Mouse (Mus musculus) neural tube, embryonic 12.5 days (tissue): ENCODE measurements at regions not wholly inside any gene's neighbourhood (a gene's known extent, or its start where the extent isn't known, plus 50 kb on each side); places are given as distances from the start of the nearest gene placed in this dataset.

Source experiments
- ATAC-seq: fragments of 200-750 bp; cut with Nextera tagmentation; 2 replicates; pipeline ENCODE4 v1.8.0; 2017; ENCODE audit warnings: low read depth, mild to moderate bottlenecking, moderate TSS enrichment, moderate library complexity; ENCODE audit not compliant: low FRiP score
- H3K27ac ChIP-seq: fragments of 300-500 bp; sonication (generic); 2 replicates; pipeline ENCODE4 v1.5.1; 2016
- H3K27me3 ChIP-seq: fragments of 300-500 bp; sonication (generic); replicated peaks from 2 replicates; pipeline ENCODE4 v1.6.1; 2016; ENCODE audit warnings: mild to moderate bottlenecking
- H3K36me3 ChIP-seq: fragments of 300-500 bp; sonication (generic); 2 replicates; pipeline ENCODE4 v1.6.1; 2016; ENCODE audit warnings: mild to moderate bottlenecking
- H3K4me1 ChIP-seq: fragments of 300-500 bp; sonication (generic); 2 replicates; pipeline ENCODE4 v1.6.1; 2016
- H3K4me2 ChIP-seq: fragments of 300-500 bp; sonication (generic); replicated peaks from 2 replicates; pipeline ENCODE4 v1.6.1; 2016; ENCODE audit warnings: mild to moderate bottlenecking
- H3K4me3 ChIP-seq: fragments of 300-500 bp; sonication (generic); 2 replicates; pipeline ENCODE4 v1.5.1; 2016
- H3K9ac ChIP-seq: fragments of 300-500 bp; sonication (generic); 2 replicates; pipeline ENCODE4 v1.6.1; 2016; ENCODE audit warnings: mild to moderate bottlenecking
- H3K9me3 ChIP-seq: fragments of 300-500 bp; sonication (generic); 2 replicates; pipeline ENCODE4 v1.6.1; 2016; ENCODE audit warnings: mild to moderate bottlenecking
- WGBS: fragments of 180-500 bp; shearing (Covaris S2); methylation state at CpG from one replicate; pipeline ENCODE4 v1.1.7; 2016; 5-methylcytosine and 5-hydroxymethylcytosine counted together

DNA sequence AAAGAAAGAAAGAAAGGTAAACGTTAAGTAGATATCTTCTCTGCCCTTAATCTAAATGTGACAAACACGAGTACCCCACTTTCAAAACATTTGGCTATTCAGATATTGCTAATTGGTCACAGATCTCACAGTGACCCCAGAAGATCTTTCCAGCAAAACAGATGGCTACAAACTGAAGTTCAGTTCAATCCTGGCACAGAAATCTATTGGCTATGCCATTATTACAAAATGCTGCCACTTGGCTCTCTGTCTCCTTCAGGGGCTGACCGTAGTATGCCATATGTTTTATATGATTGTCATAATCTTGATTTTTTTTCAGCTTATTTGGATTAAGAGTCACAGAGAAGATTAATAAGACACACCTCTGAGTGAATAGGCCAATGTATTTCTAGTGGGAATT lies 873.2 kb downstream of the Slc22a22 start:
- no peak for ATAC-seq
- 91% methylated on average over 3 of the region's 3 CpGs for WGBS
- Histone ChIP-seq H3K27ac (no peak overlapping the region), H3K27me3 (no peaks in the 10 kb centered on the region), H3K4me2 (no peak overlapping the region), H3K9ac (no peak overlapping the region), H3K4me1 (no peaks in the 10 kb centered on the region), H3K9me3 (no peaks in the 10 kb centered on the region), H3K4me3 (no peak overlapping the region), H3K36me3 (no peaks in the 10 kb centered on the region)

DNA sequence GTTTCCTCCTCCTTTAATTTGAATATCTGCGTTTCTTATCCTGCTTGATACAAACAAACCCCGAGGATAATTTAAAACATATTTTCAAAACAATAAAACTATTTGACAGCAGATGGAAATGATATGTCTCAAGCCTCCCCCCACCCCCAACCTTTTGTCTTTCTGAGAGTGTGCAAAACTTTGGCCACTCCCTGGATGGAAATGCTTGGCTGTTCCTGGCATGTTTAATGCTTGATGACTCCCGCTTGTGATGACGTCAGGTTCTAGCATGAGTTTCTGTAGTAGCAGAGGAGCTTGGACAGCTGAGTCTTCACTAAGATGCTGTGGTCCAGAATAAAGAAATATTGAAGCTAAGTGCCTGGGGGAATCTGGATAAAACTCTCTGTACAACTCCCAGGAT lies 884.8 kb downstream of the Slc22a22 start:
- no peaks in the 10 kb centered on the region for H3K27me3 ChIP-seq
- no peak overlapping the region for H3K9ac ChIP-seq
- ATAC-seq: no peak
- no peaks in the 10 kb centered on the region for H3K9me3 ChIP-seq
- no peaks in the 10 kb centered on the region for H3K4me1 ChIP-seq
- H3K36me3 ChIP-seq: no peaks in the 10 kb centered on the region
- no peak overlapping the region for H3K27ac ChIP-seq
- no peak overlapping the region for H3K4me2 ChIP-seq
- WGBS: 88% methylated on average over 4 of the region's 4 CpGs
- H3K4me3 ChIP-seq: no peak overlapping the region

DNA sequence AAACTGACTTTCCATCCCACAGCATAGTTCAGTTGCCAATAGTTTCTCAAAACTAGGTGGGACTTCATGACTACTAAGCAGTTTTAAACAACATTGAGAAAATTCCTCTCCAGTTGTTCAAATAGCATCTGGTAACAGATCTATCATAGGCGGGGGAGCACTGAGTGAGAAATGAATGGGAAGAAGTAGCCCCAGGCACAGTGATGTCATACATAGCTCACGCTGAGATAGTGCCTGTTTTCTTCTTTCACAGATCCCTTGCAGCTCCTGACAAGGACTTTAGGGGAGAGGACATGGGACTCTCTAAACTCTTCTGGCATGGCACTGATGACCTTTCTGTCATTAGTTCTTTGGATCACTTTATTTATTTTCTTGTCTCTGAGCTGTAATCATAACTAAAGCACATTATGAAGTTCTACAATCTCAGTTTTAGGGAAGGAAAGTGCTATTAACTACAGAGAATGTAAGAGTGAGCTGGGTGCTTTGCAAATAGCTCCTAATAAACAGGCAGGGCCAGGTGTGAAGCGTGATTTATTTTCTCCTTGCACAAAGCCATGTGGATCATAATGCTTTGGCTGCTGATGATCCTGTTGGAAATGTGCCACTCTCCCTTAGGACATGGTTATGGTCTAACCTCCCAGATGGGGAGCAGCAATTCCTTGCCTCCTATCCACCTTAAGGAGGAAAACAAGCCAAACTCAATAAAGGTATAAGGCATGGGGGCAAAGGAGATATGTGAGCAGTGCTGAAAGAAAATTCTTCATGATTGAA lies 896.5 kb downstream of the Slc22a22 start:
- H3K27ac ChIP-seq: no peak overlapping the region
- H3K4me1 ChIP-seq: no peaks in the 10 kb centered on the region
- WGBS: 74% methylated on average over 3 of the region's 3 CpGs
- no peak overlapping the region for H3K9ac ChIP-seq
- no peak for ATAC-seq
- no peak overlapping the region for H3K4me2 ChIP-seq
- no peak overlapping the region for H3K4me3 ChIP-seq
- H3K36me3 ChIP-seq: no peaks in the 10 kb centered on the region
- H3K9me3 ChIP-seq: no peaks in the 10 kb centered on the region
- H3K27me3 ChIP-seq: no peaks in the 10 kb centered on the region

DNA sequence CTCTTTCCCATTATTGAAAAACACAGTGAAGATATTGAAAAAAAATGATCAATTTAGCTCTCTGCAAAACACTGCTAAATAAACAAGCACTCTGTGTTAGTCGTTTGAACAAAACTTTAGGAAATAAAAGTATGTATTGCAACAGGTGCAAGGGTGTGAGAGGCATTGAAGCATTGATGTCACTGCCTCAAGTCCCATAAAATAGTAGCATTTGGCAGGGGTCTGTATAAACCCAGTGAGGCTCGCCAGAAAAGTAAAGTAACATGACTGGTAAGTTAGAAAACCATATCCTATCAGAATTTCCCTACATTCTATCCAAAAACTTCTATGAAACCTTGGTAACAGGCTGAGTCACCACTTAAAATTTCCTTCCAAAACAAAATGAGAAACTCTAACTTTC lies 914.2 kb downstream of the Slc22a22 start:
- no peaks in the 10 kb centered on the region for H3K4me1 ChIP-seq
- no peak for ATAC-seq
- 65% methylated on average over 2 of the region's 2 CpGs for WGBS

DNA sequence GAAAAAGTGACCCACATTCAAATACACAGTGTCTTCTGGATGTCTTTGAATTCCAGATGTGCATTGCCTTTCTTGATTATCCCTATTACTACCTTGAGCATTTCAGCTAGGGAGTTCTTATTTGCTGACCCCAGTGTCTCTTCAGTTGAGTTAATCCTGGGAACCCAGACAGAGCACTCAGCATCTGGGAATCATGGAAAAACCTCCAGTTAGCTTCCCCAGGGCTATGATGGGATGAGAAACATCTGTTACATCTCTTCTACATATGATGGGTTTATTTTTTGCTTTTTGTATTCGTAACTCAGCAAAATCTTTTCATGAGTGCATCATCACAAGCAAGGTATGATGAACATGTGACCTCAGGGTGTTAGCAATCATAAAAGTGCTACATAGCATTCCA lies 914.6 kb downstream of the Slc22a22 start:
- no peak for ATAC-seq
- no peaks in the 10 kb centered on the region for H3K27me3 ChIP-seq
- H3K36me3 ChIP-seq: no peaks in the 10 kb centered on the region
- no peak overlapping the region for H3K4me3 ChIP-seq
- H3K4me1 ChIP-seq: no peaks in the 10 kb centered on the region
- H3K9me3 ChIP-seq: no peaks in the 10 kb centered on the region
- 93% methylated on average over 1 of the region's 1 CpGs for WGBS
- H3K4me2 ChIP-seq: no peak overlapping the region
- H3K9ac ChIP-seq: no peak overlapping the region
- no peak overlapping the region for H3K27ac ChIP-seq

More for the DNA sequence above, 914.2 kb downstream of the Slc22a22 start:
- no peak overlapping the region for H3K9ac ChIP-seq
- no peaks in the 10 kb centered on the region for H3K27me3 ChIP-seq
- H3K4me2 ChIP-seq: no peak overlapping the region
- H3K27ac ChIP-seq: no peak overlapping the region
- no peak overlapping the region for H3K4me3 ChIP-seq
- H3K9me3 ChIP-seq: no peaks in the 10 kb centered on the region
- H3K36me3 ChIP-seq: no peaks in the 10 kb centered on the region

DNA sequence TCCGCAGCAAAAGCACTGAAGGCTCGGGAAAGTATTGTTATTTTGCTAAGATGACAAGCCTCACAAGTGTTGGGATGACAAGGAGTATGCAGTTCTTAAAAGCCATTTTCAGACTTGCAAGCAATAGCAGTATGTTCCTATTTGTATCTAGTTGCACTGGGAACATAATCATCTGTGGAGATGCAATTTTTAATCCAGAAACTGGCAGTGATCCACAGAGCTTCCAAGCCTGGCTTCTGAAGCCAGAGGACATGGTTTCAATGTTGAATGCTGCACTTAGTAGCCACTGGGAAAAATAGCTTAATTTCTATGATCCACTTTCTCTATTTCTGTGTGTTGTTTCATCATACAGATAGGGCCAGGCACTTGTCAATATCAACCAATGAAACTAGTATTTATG lies 915.3 kb downstream of the Slc22a22 start:
- H3K36me3 ChIP-seq: no peaks in the 10 kb centered on the region
- H3K27ac ChIP-seq: no peak overlapping the region
- H3K9ac ChIP-seq: no peak overlapping the region
- no peak overlapping the region for H3K4me2 ChIP-seq
- 88% methylated on average over 2 of the region's 2 CpGs for WGBS
- no peaks in the 10 kb centered on the region for H3K27me3 ChIP-seq
- H3K4me3 ChIP-seq: no peak overlapping the region
- no peak for ATAC-seq
- H3K4me1 ChIP-seq: no peaks in the 10 kb centered on the region
- H3K9me3 ChIP-seq: no peaks in the 10 kb centered on the region

DNA sequence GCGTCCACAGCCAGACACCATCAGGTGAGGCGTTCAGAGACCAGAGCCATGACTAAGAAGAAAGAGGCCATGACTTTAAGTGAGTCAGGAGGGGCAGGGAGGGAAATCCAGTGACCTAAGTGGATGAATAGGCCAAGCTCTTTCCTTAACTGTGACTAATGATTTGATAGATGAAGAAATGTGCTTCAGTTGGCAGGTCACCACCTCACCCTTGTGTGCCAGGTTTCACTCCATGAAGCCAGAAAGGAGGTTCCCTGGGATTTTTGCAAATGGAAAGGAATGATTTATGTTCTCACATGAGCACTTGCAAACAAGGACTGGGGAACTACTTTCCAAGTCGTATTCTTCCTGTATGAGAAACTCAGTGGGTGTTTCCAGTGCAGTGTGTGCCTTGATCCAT lies 923.0 kb downstream of the Slc22a22 start:
- 61% methylated on average over 3 of the region's 3 CpGs for WGBS
- H3K4me2 ChIP-seq: no peak overlapping the region
- no peak overlapping the region for H3K4me3 ChIP-seq
- no peaks in the 10 kb centered on the region for H3K36me3 ChIP-seq
- no peaks in the 10 kb centered on the region for H3K27me3 ChIP-seq
- ATAC-seq: no peak
- H3K27ac ChIP-seq: no peak overlapping the region
- H3K9me3 ChIP-seq: no peaks in the 10 kb centered on the region
- H3K9ac ChIP-seq: no peak overlapping the region
- H3K4me1 ChIP-seq: no peaks in the 10 kb centered on the region

DNA sequence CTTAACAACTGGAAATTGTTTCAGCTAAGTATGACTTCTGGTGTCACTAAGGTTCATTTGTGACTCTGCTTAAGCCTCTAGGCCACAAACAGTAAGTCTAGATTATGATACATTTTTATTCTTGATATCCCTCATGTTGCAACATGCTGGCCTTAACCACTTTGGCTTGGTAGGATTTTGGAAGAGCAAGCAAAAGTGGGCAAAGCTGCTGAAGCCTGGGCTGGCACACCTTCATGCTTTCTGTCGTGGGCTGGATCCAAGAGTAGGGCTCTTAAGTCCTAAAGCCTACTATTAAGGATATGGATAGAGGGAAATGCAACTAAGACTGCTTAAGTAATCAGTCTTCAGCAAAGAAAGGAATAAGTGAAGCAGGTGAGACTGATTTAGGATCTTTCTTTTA lies 923.6 kb downstream of the Slc22a22 start:
- H3K4me3 ChIP-seq: no peak overlapping the region
- no peak for ATAC-seq
- 85% methylated on average over 1 of the region's 1 CpGs for WGBS
- H3K9me3 ChIP-seq: no peaks in the 10 kb centered on the region
- H3K27ac ChIP-seq: no peak overlapping the region
- no peak overlapping the region for H3K9ac ChIP-seq
- no peaks in the 10 kb centered on the region for H3K27me3 ChIP-seq
- no peaks in the 10 kb centered on the region for H3K36me3 ChIP-seq
- no peaks in the 10 kb centered on the region for H3K4me1 ChIP-seq
- H3K4me2 ChIP-seq: no peak overlapping the region

DNA sequence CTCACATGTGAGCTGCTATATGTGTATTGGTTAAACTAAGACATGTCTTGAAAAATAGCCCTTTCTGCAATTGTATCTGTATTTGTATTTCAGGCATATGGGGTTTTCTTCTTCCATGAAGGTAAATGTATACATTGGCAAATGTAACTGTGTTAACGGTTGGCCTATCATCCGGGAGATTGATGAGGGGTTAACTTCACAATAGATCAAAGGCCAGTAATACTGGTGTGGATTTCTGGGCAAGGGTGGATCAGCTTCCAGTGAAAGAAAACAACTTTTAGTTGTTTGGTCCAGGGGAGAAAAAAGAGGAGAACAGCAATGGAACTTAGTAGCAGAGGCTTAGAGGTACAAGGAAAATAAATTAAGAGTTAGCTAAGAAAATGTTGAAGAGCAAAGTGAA lies 945.9 kb downstream of the Slc22a22 start:
- no peaks in the 10 kb centered on the region for H3K9me3 ChIP-seq
- 23% methylated on average over 2 of the region's 2 CpGs for WGBS
- no peaks in the 10 kb centered on the region for H3K27me3 ChIP-seq
- H3K9ac ChIP-seq: no peak overlapping the region
- H3K36me3 ChIP-seq: no peaks in the 10 kb centered on the region
- ATAC-seq: no peak
- no peak overlapping the region for H3K27ac ChIP-seq
- H3K4me1 ChIP-seq: no peaks in the 10 kb centered on the region
- no peak overlapping the region for H3K4me3 ChIP-seq
- H3K4me2 ChIP-seq: no peak overlapping the region

DNA sequence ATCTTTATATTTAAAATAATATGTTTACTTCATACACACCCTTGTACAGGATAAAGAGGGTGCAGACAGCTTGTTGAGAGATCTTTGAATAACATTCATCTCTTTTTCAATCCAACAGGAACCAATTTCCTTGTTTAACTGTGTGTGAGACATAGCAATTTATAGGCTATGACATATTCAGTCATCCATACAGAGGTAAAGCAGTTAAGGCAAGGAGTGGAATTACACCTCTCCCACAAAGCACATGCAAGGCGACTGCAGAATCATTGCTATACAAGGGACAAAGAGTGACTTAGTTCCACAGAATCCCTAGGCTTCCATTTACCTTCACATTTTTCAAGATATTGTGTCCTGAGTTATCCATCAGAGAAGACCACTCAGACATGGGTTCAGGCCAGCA lies 959.0 kb downstream of the Slc22a22 start:
- no peak overlapping the region for H3K27ac ChIP-seq
- ATAC-seq: 0 out of 2 replicates have a peak, but pooled peaks have one; percentile 41
- H3K9me3 ChIP-seq: no peaks in the 10 kb centered on the region
- no peaks in the 10 kb centered on the region for H3K4me1 ChIP-seq
- no peak overlapping the region for H3K4me3 ChIP-seq
- no peak overlapping the region for H3K9ac ChIP-seq
- no peak overlapping the region for H3K4me2 ChIP-seq
- 80% methylated on average over 1 of the region's 1 CpGs for WGBS
- no peaks in the 10 kb centered on the region for H3K27me3 ChIP-seq
- H3K36me3 ChIP-seq: no peaks in the 10 kb centered on the region

DNA sequence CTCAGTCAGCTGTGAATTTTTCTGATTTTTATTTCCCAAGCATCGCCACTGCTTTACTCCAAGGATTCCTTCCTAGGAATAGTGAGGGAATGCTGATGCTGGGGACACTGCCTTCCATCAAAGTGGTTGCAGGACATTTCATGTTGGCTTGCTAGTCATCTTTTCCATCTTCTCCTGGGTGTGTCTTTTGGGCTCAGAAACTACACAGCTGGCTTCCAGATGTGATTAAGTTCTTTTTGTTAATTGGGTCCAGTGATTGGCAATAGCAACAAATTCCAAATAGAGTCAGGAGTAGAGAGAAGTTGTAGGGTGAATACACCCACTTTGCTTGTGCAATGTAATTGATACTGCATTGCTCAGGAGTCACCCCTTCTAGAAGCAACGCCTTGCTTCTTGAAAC lies 961.3 kb downstream of the Slc22a22 start:
- 92% methylated on average over 2 of the region's 2 CpGs for WGBS
- no peak overlapping the region for H3K27ac ChIP-seq
- H3K9ac ChIP-seq: no peak overlapping the region
- no peaks in the 10 kb centered on the region for H3K36me3 ChIP-seq
- H3K4me1 ChIP-seq: no peaks in the 10 kb centered on the region
- H3K4me3 ChIP-seq: no peak overlapping the region
- no peaks in the 10 kb centered on the region for H3K27me3 ChIP-seq
- no peak for ATAC-seq
- no peak overlapping the region for H3K4me2 ChIP-seq
- H3K9me3 ChIP-seq: no peaks in the 10 kb centered on the region

DNA sequence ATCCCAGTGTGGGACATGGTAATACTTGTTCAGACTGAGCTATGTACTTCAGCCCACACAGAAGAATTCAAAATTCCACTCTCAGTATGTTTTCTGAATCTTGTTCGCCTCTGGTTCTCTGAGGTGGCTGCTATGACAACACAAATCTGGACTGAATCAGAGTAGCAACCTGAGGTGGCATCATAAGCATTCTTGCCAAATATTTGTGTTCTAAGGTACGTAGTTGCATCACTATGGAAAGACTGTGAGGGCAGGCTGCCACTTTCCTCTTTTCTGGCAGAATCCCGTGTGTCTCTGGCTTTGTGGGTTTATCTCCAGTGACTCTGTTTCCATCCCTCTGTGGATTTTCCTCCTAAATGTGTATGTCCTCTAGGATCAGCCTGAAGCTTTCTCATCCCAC lies 978.7 kb downstream of the Slc22a22 start:
- ATAC-seq: no peak
- no peak overlapping the region for H3K27ac ChIP-seq
- no peaks in the 10 kb centered on the region for H3K27me3 ChIP-seq
- H3K4me2 ChIP-seq: no peak overlapping the region
- no peak overlapping the region for H3K9ac ChIP-seq
- H3K4me3 ChIP-seq: no peak overlapping the region
- no peaks in the 10 kb centered on the region for H3K9me3 ChIP-seq
- H3K4me1 ChIP-seq: no peaks in the 10 kb centered on the region
- WGBS: 81% methylated on average over 3 of the region's 3 CpGs
- H3K36me3 ChIP-seq: no peaks in the 10 kb centered on the region

DNA sequence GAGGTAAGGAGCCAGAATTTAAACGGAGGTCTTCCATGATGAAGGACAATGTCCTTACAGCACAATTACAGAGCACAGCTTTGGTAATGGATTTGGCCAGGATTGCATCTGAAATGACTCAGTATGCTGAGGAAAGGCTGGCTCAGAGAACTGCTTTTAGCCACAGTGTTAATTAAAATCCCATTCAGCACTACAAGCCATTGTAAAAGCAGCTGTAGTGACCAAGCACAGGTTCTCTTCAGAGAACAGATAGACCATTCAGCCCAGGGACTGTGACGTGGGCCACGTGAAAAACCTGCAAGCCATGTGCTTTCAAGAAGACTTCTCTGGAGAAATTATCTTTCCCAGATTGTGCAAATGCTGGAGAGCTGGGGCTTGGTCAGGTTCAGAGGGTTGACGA lies 979.7 kb downstream of the Slc22a22 start:
- WGBS: 76% methylated on average over 4 of the region's 4 CpGs
- ATAC-seq: no peak
- no peak overlapping the region for H3K9ac ChIP-seq
- H3K4me3 ChIP-seq: no peak overlapping the region
- H3K4me1 ChIP-seq: no peaks in the 10 kb centered on the region
- no peaks in the 10 kb centered on the region for H3K9me3 ChIP-seq
- H3K4me2 ChIP-seq: no peak overlapping the region
- H3K36me3 ChIP-seq: no peaks in the 10 kb centered on the region
- H3K27ac ChIP-seq: no peak overlapping the region
- H3K27me3 ChIP-seq: no peaks in the 10 kb centered on the region
